Mouse (Mus musculus) liver, embryonic 14.5 days (tissue): ENCODE results near the gene Mpzl2. TPM values are rescaled to one million over a fixed set of nuclear protein-coding genes. Genes with fewer than 3 reads are reported as not detected.
A peak's percentile ranks its signal among the peaks of the same experiment; 100 is the strongest.

Source experiments
- ATAC-seq: fragments of 200-750 bp; cut with Nextera tagmentation; 2 replicates; pipeline ENCODE4 v1.8.0; 2017; ENCODE audit warnings: moderate number of reproducible peaks, mild to moderate bottlenecking, moderate library complexity; ENCODE audit not compliant: insufficient read depth
- DNase-seq, 3 experiments: peaks; one replicate each; pipeline ENCODE4 v3.0.0-alpha.2; 2012 to 2013; ENCODE audit warnings: low read depth in 3 of 3, low spot score in 3 of 3
- H3K27ac ChIP-seq: fragments of 300-500 bp; sonication (generic); 2 replicates; pipeline ENCODE4 v1.5.1; 2014; ENCODE audit warnings: moderate library complexity, mild to moderate bottlenecking, control low read depth, inconsistent platforms
- H3K27me3 ChIP-seq: fragments of 300-500 bp; sonication (generic); 2 replicates; pipeline ENCODE4 v1.6.1; 2014; ENCODE audit warnings: mild to moderate bottlenecking, low read length, moderate library complexity; ENCODE audit not compliant: control insufficient read depth, insufficient read depth
- H3K36me3 ChIP-seq: fragments of 300-500 bp; sonication (generic); replicated peaks from 2 replicates; pipeline ENCODE4 v1.6.1; 2014; ENCODE audit warnings: low read depth; ENCODE audit not compliant: control insufficient read depth, insufficient read depth
- H3K4me1 ChIP-seq, 2 experiments: fragments of 200-500 bp in 1 of 2; fragments of 300-500 bp in 1 of 2; sonication (generic) in 1 of 2; replicated peaks; 2 replicates each; pipeline ENCODE4 v1.6.1; 2012 to 2014; ENCODE audit warnings: antibody characterized with exemption in 1 of 2, inconsistent platforms in 1 of 2, low read length in 1 of 2; ENCODE audit not compliant: control insufficient read depth in 2 of 2, insufficient read depth in 2 of 2
- H3K4me2 ChIP-seq: fragments of 300-500 bp; sonication (generic); 2 replicates; pipeline ENCODE4 v1.6.1; 2014; ENCODE audit warnings: low read depth, mild to moderate bottlenecking, control low read depth, moderate library complexity
- H3K4me3 ChIP-seq, 2 experiments: fragments of 200-500 bp in 1 of 2; fragments of 300-500 bp in 1 of 2; sonication (generic) in 1 of 2; 2 replicates each; pipeline ENCODE4 v1.5.1; 2012 to 2014; ENCODE audit warnings: low read depth in 2 of 2, low read length in 2 of 2, mild to moderate bottlenecking in 2 of 2, control low read depth in 1 of 2, inconsistent platforms in 1 of 2, moderate library complexity in 1 of 2; ENCODE audit not compliant: insufficient read depth in 1 of 2
- H3K9ac ChIP-seq: fragments of 300-500 bp; sonication (generic); replicated peaks from 2 replicates; pipeline ENCODE4 v1.6.1; 2014; ENCODE audit warnings: mild to moderate bottlenecking, control low read depth, moderate library complexity
- H3K9me3 ChIP-seq: fragments of 300-500 bp; sonication (generic); 2 replicates; pipeline ENCODE4 v1.6.1; 2016; ENCODE audit warnings: low read length, mixed read lengths; ENCODE audit not compliant: control insufficient read depth
- CTCF ChIP-seq: IDR thresholded peaks from 2 replicates; pipeline ENCODE4 v1.5.1; 2016; ENCODE audit warnings: antibody characterized with exemption, low read depth, control low read depth
- EP300 ChIP-seq: IDR thresholded peaks from 2 replicates; pipeline ENCODE4 v1.6.1; 2016; ENCODE audit warnings: antibody characterized with exemption, low read depth
- WGBS: fragments of 180-500 bp; shearing (Covaris S2); extraction: QIAGEN DNeasy Blood & Tissue Kit; methylation state at CpG from one replicate; pipeline ENCODE4 v1.1.7; 2014; ENCODE audit not compliant: insufficient replicate concordance; 5-methylcytosine and 5-hydroxymethylcytosine counted together
- polyA plus RNA-seq, 2 experiments: library from polyadenylated mRNA; depleted of rRNA in 1 of 2; stranded (reverse) in 1 of 2; unstranded in 1 of 2; fragments of >200 nt; fragmentation: Nextera tagmentation in 1 of 2; extraction: Ambion mirVana in 1 of 2; gene quantifications; 2 replicates each; pipeline versions ENCODE4 v1.2.1 to v1.2.3; 2012 to 2014

Gene Mpzl2
- 4.4 and 4.9 TPM in 2 replicates for polyA plus RNA-seq (2012; rRNA removed)
- polyA plus RNA-seq (2014; fragmentation: Nextera tagmentation; extraction: Ambion mirVana) = 3.1 and 4.7 TPM in 2 replicates

DNA sequence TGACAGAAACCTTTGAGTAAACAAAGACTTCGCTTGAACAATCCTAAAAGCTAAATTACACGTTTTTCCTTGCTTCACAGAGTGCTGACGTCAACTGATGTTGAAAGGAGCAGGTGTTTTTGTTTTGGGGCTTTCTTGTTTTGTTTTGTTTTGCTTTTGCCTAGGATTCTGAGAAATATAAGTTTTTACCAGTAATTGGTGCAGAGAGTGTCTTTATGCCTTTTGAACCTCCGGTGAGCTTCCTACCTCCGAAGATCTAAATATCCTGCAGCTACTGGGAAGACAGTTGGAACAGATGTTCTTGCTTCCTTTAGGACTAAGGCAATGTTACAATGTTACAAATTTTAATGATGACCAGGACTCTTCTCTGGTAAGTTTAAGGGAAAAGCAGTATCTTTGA lies at the start of gene Mpzl2:
TSS of gene Mpzl2 (plus strand) at position 301 of the 400 bp plus-strand sequence.
- ATAC-seq (no peak), DNase-seq (no peak)
- Histone ChIP-seq H3K27me3 (peaks cover 23% of the 10 kb centered on the region), H3K4me3 (peak within 1 kb of the TSS in 1 of 2 experiments; percentile 14; a peak in 2 of 4 replicates), H3K9me3 (no peaks in the 10 kb centered on the region), H3K9ac (no peak within 1 kb of the TSS), H3K4me1 (peaks cover 0 to 5% of the 10 kb centered on the region in 2 experiments; a peak in 1 of 4 replicates), H3K36me3 (no peaks in the 10 kb centered on the region), H3K4me2 (peak within 1 kb of the TSS; percentile 43), H3K27ac (no peak within 1 kb of the TSS; the same call in 1 of the 2 replicates)
- TF ChIP-seq EP300 (no peak), CTCF (no peak)
- 41% methylated on average over 5 of the region's 5 CpGs for WGBS

DNA sequence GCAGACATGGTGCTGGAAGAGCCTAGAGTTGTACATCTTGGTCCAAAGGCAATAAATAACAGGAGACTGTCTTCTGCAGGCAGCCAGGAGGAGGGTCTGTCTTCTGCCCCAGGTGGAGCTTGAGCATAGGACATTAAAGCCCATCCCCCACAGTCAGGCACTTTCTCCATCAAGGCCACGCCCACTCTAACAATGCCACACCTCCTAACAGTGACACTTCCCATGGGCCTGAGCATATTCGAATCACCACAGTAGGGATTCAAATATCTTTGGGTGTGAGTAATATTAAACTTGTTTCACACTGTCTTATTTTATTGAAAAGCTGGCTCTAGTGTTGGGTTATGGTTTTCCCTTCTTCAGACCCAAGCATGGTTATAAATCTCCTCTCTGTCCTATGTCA lies 47.8 kb upstream of the Mpzl2 start:
- WGBS = 48% methylated on average over 2 of the region's 2 CpGs

DNA sequence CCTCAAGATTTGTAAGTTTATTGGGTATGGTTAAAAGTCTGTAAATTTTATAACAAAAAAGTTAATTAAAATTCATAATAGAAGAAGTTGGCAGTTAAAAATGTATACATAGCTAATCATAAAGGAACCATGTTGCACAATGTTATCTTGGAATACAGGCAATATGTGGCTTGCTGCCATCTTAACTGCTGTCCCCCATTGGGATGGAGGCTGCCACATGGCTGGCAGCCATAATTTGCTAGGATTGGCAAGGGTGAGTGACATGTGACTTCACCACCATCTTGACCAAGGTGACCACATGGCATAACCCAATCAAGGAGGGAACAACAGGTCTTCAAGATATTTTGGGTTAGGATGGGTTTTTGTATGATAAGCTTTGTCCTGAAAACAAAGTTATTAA lies 47.3 kb upstream of the Mpzl2 start:
- H3K27me3 ChIP-seq = no peaks in the 10 kb centered on the region
- H3K36me3 ChIP-seq = no peaks in the 10 kb centered on the region
- TF ChIP-seq EP300 (no peak), CTCF (no peak)
- no peak overlapping the region for H3K9ac ChIP-seq
- H3K9me3 ChIP-seq = no peaks in the 10 kb centered on the region
- H3K4me2 ChIP-seq = no peak overlapping the region
- H3K4me1 ChIP-seq = no peaks in the 10 kb centered on the region
- no peak overlapping the region for H3K4me3 ChIP-seq
- no peak for DNase-seq
- ATAC-seq = no peak
- no peak overlapping the region for H3K27ac ChIP-seq

More for the DNA sequence above, 47.8 kb upstream of the Mpzl2 start:
- no peak for DNase-seq
- H3K9me3 ChIP-seq = no peaks in the 10 kb centered on the region
- H3K36me3 ChIP-seq = no peaks in the 10 kb centered on the region
- no peaks in the 10 kb centered on the region for H3K27me3 ChIP-seq
- TF ChIP-seq EP300 = no peak
- TF ChIP-seq CTCF = no peak
- no peak overlapping the region for H3K9ac ChIP-seq
- H3K4me2 ChIP-seq = no peak overlapping the region
- ATAC-seq = no peak
- H3K27ac ChIP-seq = no peak overlapping the region
- H3K4me1 ChIP-seq = no peaks in the 10 kb centered on the region
- H3K4me3 ChIP-seq = no peak overlapping the region

DNA sequence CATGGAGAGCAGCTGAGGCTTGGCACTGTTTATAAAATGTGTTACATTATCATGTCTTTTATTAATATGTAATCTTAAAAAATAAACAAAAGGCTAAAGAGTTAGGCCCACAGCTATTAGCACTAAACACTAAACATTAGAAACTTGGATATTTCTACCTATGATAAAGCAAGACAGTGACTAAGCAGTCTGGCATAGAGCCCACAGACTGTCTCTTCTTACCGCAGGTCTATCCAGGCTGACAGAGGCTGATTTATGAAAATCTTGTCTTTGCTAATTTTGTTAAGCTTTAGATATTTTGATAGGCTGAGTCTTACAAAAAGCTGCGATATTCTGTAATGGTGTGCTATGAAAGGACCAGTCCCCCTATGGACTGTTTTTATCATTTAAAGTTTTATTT lies 46.3 kb upstream of the Mpzl2 start:
- H3K4me2 ChIP-seq = no peak overlapping the region
- no peaks in the 10 kb centered on the region for H3K36me3 ChIP-seq
- H3K9me3 ChIP-seq = no peaks in the 10 kb centered on the region
- H3K4me3 ChIP-seq = no peak overlapping the region
- no peak overlapping the region for H3K27ac ChIP-seq
- H3K4me1 ChIP-seq = no peaks in the 10 kb centered on the region
- WGBS = 57% methylated on average over 2 of the region's 2 CpGs
- H3K9ac ChIP-seq = no peak overlapping the region
- DNase-seq = no peak
- no peaks in the 10 kb centered on the region for H3K27me3 ChIP-seq
- no peak for TF ChIP-seq CTCF
- TF ChIP-seq EP300 = no peak
- no peak for ATAC-seq

DNA sequence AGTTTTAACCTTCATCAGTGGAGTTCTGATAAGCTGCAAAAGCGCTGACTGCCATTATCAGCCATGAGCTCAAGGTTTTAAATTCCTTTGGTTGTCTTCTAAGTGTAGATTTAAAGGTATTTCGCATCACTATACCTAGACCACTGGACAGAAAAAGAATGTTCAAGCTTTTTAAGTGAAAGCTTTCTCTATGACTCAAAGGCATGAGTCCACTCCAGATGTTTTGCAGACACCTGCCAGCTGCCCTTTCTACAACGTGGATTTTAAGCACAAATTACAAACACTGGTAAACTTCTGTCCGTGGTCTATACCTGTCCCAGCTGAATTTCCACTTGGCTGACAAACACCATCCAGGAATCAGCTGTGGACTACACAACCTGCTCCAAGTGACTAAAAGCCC lies 44.6 kb upstream of the Mpzl2 start:
- TF ChIP-seq CTCF = no peak
- no peak for TF ChIP-seq EP300
- Histone ChIP-seq H3K9me3 (no peaks in the 10 kb centered on the region), H3K27ac (no peak overlapping the region), H3K4me3 (no peak overlapping the region), H3K9ac (no peak overlapping the region), H3K4me1 (no peaks in the 10 kb centered on the region), H3K36me3 (no peaks in the 10 kb centered on the region), H3K27me3 (no peaks in the 10 kb centered on the region), H3K4me2 (no peak overlapping the region)
- WGBS = 62% methylated on average over 4 of the region's 4 CpGs
- ATAC-seq (no peak), DNase-seq (no peak)
